Mouse (Mus musculus) MEL (cell line): Measurements from ENCODE around the gene Sema6c. TPM values are rescaled to one million over a fixed set of nuclear protein-coding genes. Genes with fewer than 3 reads are reported as not detected.

Experiments used
- DNase-seq: peaks from one replicate; pipeline ENCODE4 v3.0.0; 2011; ENCODE audit warnings: low read depth, low spot score
- H3K27ac ChIP-seq: 2 replicates; pipeline ENCODE4 v1.5.1; 2012; ENCODE audit warnings: low read depth, mild to moderate bottlenecking, control low read depth, low read length, moderate library complexity; ENCODE audit not compliant: control insufficient read depth
- H3K27me3 ChIP-seq, 2 experiments: fragments of 150-350 bp in 1 of 2; sonication (generic) in 1 of 2; 2 replicates each; pipeline ENCODE4 v1.6.1; 2012; ENCODE audit warnings: low read length in 2 of 2, mild to moderate bottlenecking in 2 of 2, improper control_type of control experiment in 1 of 2, moderate library complexity in 1 of 2; ENCODE audit not compliant: insufficient read depth in 2 of 2, control insufficient read depth in 1 of 2
- H3K36me3 ChIP-seq, 2 experiments: 2 replicates each; pipeline ENCODE4 v1.6.1; 2012 to 2014; ENCODE audit warnings: low read length in 2 of 2, improper control_type of control experiment in 1 of 2, inconsistent platforms in 1 of 2, mild to moderate bottlenecking in 1 of 2; ENCODE audit not compliant: insufficient read depth in 2 of 2, control insufficient read depth in 1 of 2
- H3K4me1 ChIP-seq, 2 experiments: fragments of 150-350 bp in 1 of 2; sonication (generic) in 1 of 2; 2 replicates each; pipeline ENCODE4 v1.6.1; 2012; ENCODE audit warnings: low read length in 2 of 2, improper control_type of control experiment in 1 of 2, mild to moderate bottlenecking in 1 of 2; ENCODE audit not compliant: insufficient read depth in 2 of 2, control insufficient read depth in 1 of 2
- H3K4me3 ChIP-seq, 2 experiments: fragments of 150-350 bp in 1 of 2; sonication (generic) in 1 of 2; 2 replicates each; pipeline ENCODE4 v1.5.1; 2012; ENCODE audit warnings: low read depth in 2 of 2, low read length in 2 of 2, mild to moderate bottlenecking in 2 of 2, moderate library complexity in 2 of 2, control low read depth in 1 of 2, improper control_type of control experiment in 1 of 2; ENCODE audit not compliant: control insufficient read depth in 1 of 2, insufficient read depth in 1 of 2
- H3K79me2 ChIP-seq: 2 replicates; pipeline ENCODE4 v1.6.1; 2012; ENCODE audit warnings: mild to moderate bottlenecking, low read length, moderate library complexity; ENCODE audit not compliant: control insufficient read depth, poor library complexity, insufficient read depth
- H3K9ac ChIP-seq: 2 replicates; pipeline ENCODE4 v1.6.1; 2012; ENCODE audit warnings: low read depth, mild to moderate bottlenecking, control low read depth, low read length, moderate library complexity; ENCODE audit not compliant: control insufficient read depth, poor library complexity, severe bottlenecking
- H3K9me3 ChIP-seq: fragments of 150-350 bp; sonication (generic); replicated peaks from 2 replicates; pipeline ENCODE4 v1.6.1; 2012; ENCODE audit warnings: mild to moderate bottlenecking, low read length, improper control_type of control experiment, moderate library complexity; ENCODE audit not compliant: insufficient read depth
- BHLHE40 ChIP-seq: IDR thresholded peaks from 2 replicates; pipeline ENCODE4 v1.6.1; 2012; ENCODE audit warnings: low read depth, mild to moderate bottlenecking, inconsistent platforms, low read length, improper control_type of control experiment, borderline replicate concordance
- CTCF ChIP-seq, 3 experiments: IDR thresholded peaks in 2 of 3; conservative IDR thresholded peaks in 1 of 3; 2 replicates each; pipeline ENCODE4 v1.5.1; 2011 to 2012; ENCODE audit warnings: low read length in 3 of 3, low read depth in 2 of 3, mild to moderate bottlenecking in 2 of 3, improper control_type of control experiment in 1 of 3, inconsistent platforms in 1 of 3, mixed read lengths in 1 of 3, moderate library complexity in 1 of 3; ENCODE audit not compliant: control insufficient read depth in 1 of 3, insufficient read depth in 1 of 3, poor library complexity in 1 of 3, severe bottlenecking in 1 of 3
- E2F4 ChIP-seq: IDR thresholded peaks from 2 replicates; pipeline ENCODE4 v1.6.1; 2011; ENCODE audit warnings: low read depth, low read length, improper control_type of control experiment, borderline replicate concordance
- EP300 ChIP-seq, 2 experiments: IDR thresholded peaks; 2 replicates each; pipeline ENCODE4 v1.6.1; 2011; ENCODE audit warnings: improper control_type of control experiment in 2 of 2, low read length in 2 of 2, low read depth in 1 of 2, mild to moderate bottlenecking in 1 of 2
- GATA1 ChIP-seq: IDR thresholded peaks from 2 replicates; pipeline ENCODE4 v1.6.1; 2011; ENCODE audit warnings: low read depth, low read length, improper control_type of control experiment
- HCFC1 ChIP-seq: IDR thresholded peaks from 2 replicates; pipeline ENCODE4 v1.6.1; 2012; ENCODE audit warnings: low read depth, mild to moderate bottlenecking, inconsistent platforms, low read length, improper control_type of control experiment, moderate library complexity
- MAX ChIP-seq: IDR thresholded peaks from 2 replicates; pipeline ENCODE4 v1.6.1; 2011; ENCODE audit warnings: low read length, improper control_type of control experiment
- MEF2A ChIP-seq: IDR thresholded peaks from 2 replicates; pipeline ENCODE4 v1.6.1; 2014; ENCODE audit warnings: low read depth, mild to moderate bottlenecking, inconsistent platforms, low read length, improper control_type of control experiment; ENCODE audit not compliant: poor library complexity, insufficient replicate concordance, severe bottlenecking; ENCODE audit errors: extremely low read depth
- MXI1 ChIP-seq: IDR thresholded peaks from 2 replicates; pipeline ENCODE4 v1.6.1; 2011; ENCODE audit warnings: mild to moderate bottlenecking, low read depth, low read length, improper control_type of control experiment
- NRF1 ChIP-seq: IDR thresholded peaks from 2 replicates; pipeline ENCODE4 v1.6.1; 2014; ENCODE audit warnings: low read depth, mild to moderate bottlenecking, inconsistent platforms, low read length, improper control_type of control experiment, moderate library complexity; ENCODE audit not compliant: poor library complexity, insufficient read depth, severe bottlenecking
- POLR2AphosphoS5 ChIP-seq: IDR thresholded peaks from 2 replicates; pipeline ENCODE4 v1.6.1; 2012; ENCODE audit warnings: low read depth, borderline replicate concordance, mild to moderate bottlenecking, inconsistent platforms, low read length, moderate library complexity, mixed read lengths
- RCOR1 ChIP-seq: IDR thresholded peaks from 2 replicates; pipeline ENCODE4 v1.6.1; 2012; ENCODE audit warnings: low read depth, mild to moderate bottlenecking, inconsistent platforms, low read length, improper control_type of control experiment
- SIN3A ChIP-seq: IDR thresholded peaks from 2 replicates; pipeline ENCODE4 v1.6.1; 2012; ENCODE audit warnings: low read length, improper control_type of control experiment, inconsistent platforms
- TAL1 ChIP-seq: IDR thresholded peaks from 2 replicates; pipeline ENCODE4 v1.6.1; 2012; ENCODE audit warnings: mild to moderate bottlenecking, inconsistent platforms, low read length, moderate library complexity, mixed read lengths
- UBTF ChIP-seq: IDR thresholded peaks from 2 replicates; pipeline ENCODE4 v1.6.1; 2012; ENCODE audit warnings: low read depth, mild to moderate bottlenecking, inconsistent platforms, low read length, improper control_type of control experiment, moderate library complexity, borderline replicate concordance; ENCODE audit not compliant: insufficient read depth
- ZC3H11A ChIP-seq: IDR thresholded peaks from 2 replicates; pipeline ENCODE4 v1.6.1; 2012; ENCODE audit warnings: low read depth, mild to moderate bottlenecking, inconsistent platforms, low read length, improper control_type of control experiment
- polyA plus RNA-seq, 2 experiments: library from polyadenylated mRNA; stranded (reverse) in 1 of 2; unstranded in 1 of 2; fragments of >175 nt in 1 of 2; fragments of >200 nt in 1 of 2; gene quantifications; 2 replicates each; pipeline versions ENCODE4 v1.2.1 to v1.2.4; 2012; ENCODE audit warnings: low replicate concordance in 2 of 2, low read depth in 1 of 2; ENCODE audit not compliant: insufficient read length in 2 of 2, insufficient read depth in 1 of 2, missing spikeins in 1 of 2
- total RNA-seq: library from RNA; depleted of rRNA; stranded (reverse); fragments of 300-350 nt; gene quantifications from 2 replicates; pipeline ENCODE4 v1.2.3, GENCODE M21; 2012

Gene Sema6c
- total and polyA plus RNA-seq, 3 experiments = 0.35 to 3.2 TPM; not detected in 1

DNA sequence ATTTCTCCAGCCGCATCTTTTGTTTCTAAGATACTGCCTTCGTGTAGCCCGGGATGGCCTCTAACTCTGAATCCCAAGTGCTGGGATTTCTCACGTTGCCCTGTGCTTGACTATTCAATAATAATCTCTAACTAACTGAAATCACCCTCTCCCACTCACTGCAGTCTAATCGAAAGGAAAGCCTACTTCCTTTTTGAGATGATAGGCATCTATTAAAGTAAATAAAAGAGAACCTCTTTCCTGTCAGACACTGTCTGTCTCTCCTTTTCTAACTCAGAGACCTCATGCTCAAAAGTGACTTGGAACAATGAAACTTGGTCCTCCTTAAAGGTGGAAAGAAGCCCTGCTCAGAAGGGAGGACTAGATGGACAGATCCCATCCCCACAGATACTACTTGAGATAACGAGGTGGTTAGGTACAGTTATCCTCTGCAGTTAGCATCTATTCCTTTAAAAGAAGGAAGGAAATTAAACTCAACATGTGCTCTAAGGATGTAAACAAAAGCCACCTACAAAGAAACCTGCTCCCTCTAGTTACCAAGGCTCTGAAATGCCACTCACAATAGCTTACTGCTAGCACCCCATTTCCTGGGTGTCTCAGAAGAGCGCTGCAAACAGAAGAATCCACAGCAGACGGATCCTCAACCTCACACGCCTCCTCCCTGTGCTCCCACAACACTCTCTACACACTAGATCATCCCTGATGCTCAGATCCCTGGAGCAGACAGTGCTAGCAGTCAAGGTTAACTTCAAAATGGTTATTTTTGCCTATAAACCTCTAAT lies 24.7 kb downstream of the Sema6c start:
- Histone ChIP-seq H3K79me2 (no peaks in the 10 kb centered on the region), H3K27ac (no peak overlapping the region), H3K9ac (no peak overlapping the region), H3K27me3 (no peaks in the 10 kb centered on the region)
- peak; percentile 34 for DNase-seq
- no peak for TF ChIP-seq HCFC1
- TF ChIP-seq SIN3A = peak; percentile 56; the same call in 1 of the 2 replicates
- TF ChIP-seq NRF1 = no peak
- TF ChIP-seq MEF2A = no peak
- TF ChIP-seq TAL1 = no peak
- TF ChIP-seq BHLHE40 = no peak
- TF ChIP-seq MXI1 = no peak
- no peak for TF ChIP-seq POLR2AphosphoS5
- peak; percentile 81 for TF ChIP-seq GATA1
- TF ChIP-seq EP300 (IDR thresholded peaks at IDR 0.05; ENCODE audit: low read depth in 1 of 2, low read length in 2 of 2) = peak; percentile 55 to 60; a peak in 2 of 4 replicates
- peak; percentile 78; the same call in 1 of the 2 replicates for TF ChIP-seq RCOR1
- no peak for TF ChIP-seq CTCF (IDR thresholded peaks at IDR 0.05 in 2 of 3, conservative IDR thresholded peaks at IDR 0.05 in 1 of 3; ENCODE audit: control insufficient read depth in 1 of 3, insufficient read depth in 1 of 3, low read depth in 2 of 3, low read length in 3 of 3, poor library complexity in 1 of 3, severe bottlenecking in 1 of 3)
- TF ChIP-seq MAX = 0 out of 2 replicates have a peak, but pooled peaks have one; percentile 17
- no peak for TF ChIP-seq E2F4
- TF ChIP-seq, all 39 proteins: peak for 5
- Histone ChIP-seq H3K36me3 (peaks cover 16 to 46% of the 10 kb centered on the region in 2 experiments), H3K4me1 (peaks cover 5 to 7% of the 10 kb centered on the region in 2 experiments), H3K9me3 (no peaks in the 10 kb centered on the region), H3K4me3 (no peak overlapping the region)

DNA sequence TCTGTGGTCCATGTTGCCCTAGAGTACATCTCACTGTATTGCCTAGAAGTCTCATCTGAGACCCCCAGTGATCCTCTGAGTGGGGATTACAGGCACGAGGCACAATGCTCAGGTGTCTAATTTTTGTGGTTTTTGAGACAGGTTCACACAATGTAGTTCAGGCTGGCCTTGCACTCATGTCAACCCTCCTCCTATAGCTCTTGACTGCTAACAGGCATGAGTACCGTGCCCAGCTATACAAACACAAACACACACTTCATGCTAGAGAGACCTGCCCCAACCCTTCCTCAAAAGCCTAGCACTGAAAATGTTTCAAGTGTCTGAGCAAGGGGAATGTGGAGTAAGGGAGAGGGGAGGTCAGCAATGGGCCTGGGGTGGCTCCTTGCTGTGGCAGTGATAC lies 25.8 kb downstream of the Sema6c start:
- H3K9ac ChIP-seq = no peak overlapping the region
- DNase-seq = no peak
- no peak for TF ChIP-seq NRF1
- no peak for TF ChIP-seq ZC3H11A
- TF ChIP-seq UBTF = no peak
- TF ChIP-seq, all 39 proteins: peak for 0
- no peak overlapping the region for H3K27ac ChIP-seq
- H3K4me1 ChIP-seq = peaks cover 5 to 7% of the 10 kb centered on the region in 2 experiments
- no peak overlapping the region for H3K4me3 ChIP-seq
- no peaks in the 10 kb centered on the region for H3K9me3 ChIP-seq
- no peaks in the 10 kb centered on the region for H3K27me3 ChIP-seq
- no peaks in the 10 kb centered on the region for H3K79me2 ChIP-seq
- H3K36me3 ChIP-seq = peaks cover 16 to 52% of the 10 kb centered on the region in 2 experiments
